Mouse (Mus musculus) neural tube, embryonic 11.5 days (tissue): ENCODE results near the gene Ccdc88c. TPM values are rescaled to one million over a fixed set of nuclear protein-coding genes. Genes with fewer than 3 reads are reported as not detected.

ENCODE experiments used
- ATAC-seq: fragments of 200-750 bp; cut with Nextera tagmentation; 2 replicates; pipeline ENCODE4 v1.8.0; 2017; ENCODE audit warnings: moderate number of reproducible peaks, mild to moderate bottlenecking, moderate TSS enrichment, moderate library complexity; ENCODE audit not compliant: insufficient read depth, low FRiP score, low TSS enrichment
- DNase-seq: peaks from one replicate; pipeline ENCODE4 v3.0.0-alpha.2; 2015; ENCODE audit warnings: low spot score
- H3K27ac ChIP-seq: fragments of 300-500 bp; sonication (generic); 2 replicates; pipeline ENCODE4 v1.5.1; 2014; ENCODE audit warnings: low read depth, mild to moderate bottlenecking, low read length
- H3K27me3 ChIP-seq: fragments of 300-500 bp; sonication (generic); 2 replicates; pipeline ENCODE4 v1.6.1; 2014; ENCODE audit warnings: mild to moderate bottlenecking, low read length, mixed read lengths; ENCODE audit not compliant: control insufficient read depth, insufficient read depth
- H3K36me3 ChIP-seq: fragments of 300-500 bp; sonication (generic); 2 replicates; pipeline ENCODE4 v1.6.1; 2014; ENCODE audit warnings: mild to moderate bottlenecking, low read length, moderate library complexity, mixed read lengths; ENCODE audit not compliant: control insufficient read depth, insufficient read depth
- H3K4me1 ChIP-seq: fragments of 300-500 bp; sonication (generic); 2 replicates; pipeline ENCODE4 v1.6.1; 2014; ENCODE audit warnings: low read length, mixed read lengths; ENCODE audit not compliant: control insufficient read depth, insufficient read depth
- H3K4me2 ChIP-seq: fragments of 300-500 bp; sonication (generic); 2 replicates; pipeline ENCODE4 v1.6.1; 2014; ENCODE audit warnings: low read depth, mild to moderate bottlenecking, moderate library complexity
- H3K4me3 ChIP-seq: fragments of 300-500 bp; sonication (generic); 2 replicates; pipeline ENCODE4 v1.5.1; 2014; ENCODE audit warnings: low read depth, low read length
- H3K9ac ChIP-seq: fragments of 300-500 bp; sonication (generic); 2 replicates; pipeline ENCODE4 v1.6.1; 2014; ENCODE audit warnings: mild to moderate bottlenecking, low read length
- H3K9me3 ChIP-seq: fragments of 300-500 bp; sonication (generic); 2 replicates; pipeline ENCODE4 v1.6.1; 2016; ENCODE audit warnings: low read length; ENCODE audit not compliant: control insufficient read depth
- WGBS: fragments of 180-500 bp; shearing (Covaris S2); extraction: QIAGEN DNeasy Blood & Tissue Kit; methylation state at CpG from one replicate; pipeline ENCODE4 v1.1.7; 2014; 5-methylcytosine and 5-hydroxymethylcytosine counted together
- polyA plus RNA-seq: library from polyadenylated mRNA; unstranded; fragments of >200 nt; fragmentation: Nextera tagmentation; extraction: Ambion mirVana; gene quantifications from 2 replicates; pipeline ENCODE4 v1.2.1, GENCODE M21; 2014

Ccdc88c gene
- polyA plus RNA-seq, 1 experiment from 2014 or later: 11.8 TPM

DNA sequence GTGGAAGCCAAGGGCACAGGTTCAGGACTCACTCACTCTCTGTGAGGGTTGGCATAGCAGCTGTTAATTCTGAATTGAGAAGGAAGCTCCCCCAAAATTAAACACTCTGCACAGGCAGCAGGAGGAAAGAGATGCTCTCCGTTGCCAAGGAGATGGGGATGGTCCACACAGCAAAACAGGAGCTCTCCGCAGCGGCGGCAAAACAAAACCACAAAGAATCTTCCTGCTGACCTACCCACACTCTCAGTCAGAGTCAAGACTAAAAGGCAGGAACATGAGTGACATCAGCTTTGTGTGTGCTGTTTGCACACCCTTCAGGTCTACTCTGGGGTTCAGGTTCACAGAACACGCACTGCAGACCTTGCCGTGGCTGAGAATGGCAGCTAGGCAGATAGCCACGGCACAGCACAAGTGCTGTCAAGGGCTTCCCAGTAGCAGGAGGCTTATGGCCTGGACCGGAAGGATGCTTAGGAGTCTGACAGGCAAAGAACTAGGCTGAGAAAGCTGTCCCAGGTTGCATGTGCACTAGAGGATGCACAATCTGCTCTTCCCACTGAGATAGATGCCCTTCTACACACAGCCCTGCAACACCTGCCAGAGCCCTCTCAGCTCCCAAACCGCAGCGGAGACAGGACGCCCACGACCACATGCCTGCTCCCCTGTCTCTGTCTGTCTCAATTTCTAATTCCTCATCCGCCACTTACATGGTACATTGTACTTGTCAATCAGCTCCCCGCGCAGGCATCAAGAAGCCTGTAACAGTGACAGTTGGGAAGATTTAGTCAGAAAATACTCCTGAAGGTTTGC, 40.3 kb downstream of the Ccdc88c start:
- peaks cover 16% of the 10 kb centered on the region for H3K4me1 ChIP-seq
- 85% methylated on average over 15 of the region's 15 CpGs for WGBS

DNA sequence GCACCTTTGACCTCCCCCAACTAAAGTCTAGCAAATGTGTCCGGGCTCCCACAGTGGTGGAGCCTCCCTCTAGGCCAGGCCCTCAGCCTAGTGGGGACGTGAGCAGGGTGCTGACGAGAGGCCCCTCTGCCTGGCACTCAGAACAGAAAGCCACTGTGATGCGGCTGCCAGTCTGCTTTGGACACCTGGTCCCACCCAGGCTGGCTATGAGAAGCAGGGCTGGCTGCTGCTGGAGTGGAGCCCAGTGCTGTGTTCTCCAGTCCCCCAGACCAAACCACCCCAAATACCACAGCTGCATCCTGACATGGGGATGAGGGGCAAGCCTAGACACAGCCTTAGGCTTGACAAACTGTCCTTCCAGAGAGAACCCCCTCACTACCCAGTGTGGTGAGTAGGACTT, 42.4 kb downstream of the Ccdc88c start:
- H3K4me2 ChIP-seq: no peak overlapping the region
- H3K27me3 ChIP-seq: no peaks in the 10 kb centered on the region
- H3K4me3 ChIP-seq: no peak overlapping the region
- ATAC-seq: no peak
- no peak overlapping the region for H3K27ac ChIP-seq
- H3K9ac ChIP-seq: no peak overlapping the region
- H3K4me1 ChIP-seq: peaks cover 16% of the 10 kb centered on the region
- no peaks in the 10 kb centered on the region for H3K36me3 ChIP-seq
- WGBS: 80% methylated on average over 4 of the region's 4 CpGs
- H3K9me3 ChIP-seq: no peaks in the 10 kb centered on the region
- DNase-seq: no peak

More for the DNA sequence above, 40.3 kb downstream of the Ccdc88c start:
- H3K27me3 ChIP-seq: no peaks in the 10 kb centered on the region
- H3K27ac ChIP-seq: no peak overlapping the region
- H3K4me2 ChIP-seq: no peak overlapping the region
- DNase-seq (no peak), ATAC-seq (no peak)
- H3K9ac ChIP-seq: no peak overlapping the region
- H3K9me3 ChIP-seq: no peaks in the 10 kb centered on the region
- no peak overlapping the region for H3K4me3 ChIP-seq
- no peaks in the 10 kb centered on the region for H3K36me3 ChIP-seq

DNA sequence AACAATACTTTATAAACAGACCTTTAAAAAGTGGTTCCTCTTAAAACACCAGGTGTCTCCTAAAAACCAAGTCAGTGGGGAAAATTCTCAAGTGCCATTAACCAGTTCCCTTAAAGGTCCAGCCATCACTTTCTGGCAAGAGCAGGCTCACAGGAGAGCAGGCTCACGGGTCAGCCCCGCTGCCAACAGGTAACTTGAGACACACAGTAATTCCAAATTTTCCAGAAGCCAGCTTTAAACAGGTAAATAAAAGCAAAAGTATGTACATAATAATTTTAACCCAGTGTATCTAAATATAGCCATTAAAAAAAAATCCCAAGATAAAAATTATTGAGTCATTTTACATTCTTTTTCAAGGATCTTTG, 43.1 kb downstream of the Ccdc88c start:
- 90% methylated on average over 2 of the region's 2 CpGs for WGBS
- no peak overlapping the region for H3K27ac ChIP-seq
- H3K9me3 ChIP-seq: no peaks in the 10 kb centered on the region
- H3K4me1 ChIP-seq: peaks cover 16% of the 10 kb centered on the region
- H3K9ac ChIP-seq: no peak overlapping the region
- ATAC-seq: no peak
- no peaks in the 10 kb centered on the region for H3K36me3 ChIP-seq
- no peak overlapping the region for H3K4me2 ChIP-seq
- no peak overlapping the region for H3K4me3 ChIP-seq
- DNase-seq: no peak
- no peaks in the 10 kb centered on the region for H3K27me3 ChIP-seq

DNA sequence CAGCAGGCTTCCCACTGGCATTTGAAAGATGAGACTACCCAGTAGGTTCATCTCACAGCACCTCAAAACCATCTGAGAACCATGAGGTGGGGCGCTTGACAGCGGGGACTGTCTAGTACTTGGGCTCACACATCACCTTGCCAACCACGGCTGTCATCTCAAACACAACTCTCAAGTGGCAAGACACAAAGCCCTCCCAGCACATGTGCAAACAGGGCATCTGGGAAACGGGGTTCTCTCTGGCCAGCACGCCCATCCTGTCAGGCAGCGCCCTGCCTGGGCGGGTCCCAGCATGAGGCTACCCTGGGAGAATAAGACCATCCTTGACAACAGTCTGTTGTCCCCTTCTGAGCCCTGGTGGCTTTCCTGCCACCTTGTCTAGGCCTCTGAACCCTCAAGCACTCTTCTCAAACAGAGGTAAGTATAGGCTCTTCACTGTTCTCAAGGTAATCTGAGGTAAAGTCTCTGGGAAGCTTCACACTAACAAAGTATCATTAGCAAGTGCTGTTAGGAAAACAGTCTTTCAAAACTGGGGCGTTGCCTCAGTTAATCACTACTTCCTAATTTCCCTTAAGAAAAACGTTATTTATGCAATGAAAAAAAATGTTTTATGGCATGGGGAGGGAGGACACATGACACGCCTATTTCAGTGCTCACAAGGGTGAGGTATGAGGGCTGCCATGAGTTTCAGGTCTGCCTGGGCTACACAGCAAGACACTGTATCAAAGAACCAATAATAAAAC, 43.6 kb downstream of the Ccdc88c start:
- Histone ChIP-seq H3K4me1 (peaks cover 11% of the 10 kb centered on the region), H3K36me3 (no peaks in the 10 kb centered on the region), H3K9me3 (no peaks in the 10 kb centered on the region), H3K9ac (no peak overlapping the region), H3K4me3 (no peak overlapping the region), H3K27me3 (no peaks in the 10 kb centered on the region), H3K4me2 (no peak overlapping the region), H3K27ac (no peak overlapping the region)
- DNase-seq (no peak), ATAC-seq (no peak)
- WGBS: 90% methylated on average over 10 of the region's 10 CpGs

DNA sequence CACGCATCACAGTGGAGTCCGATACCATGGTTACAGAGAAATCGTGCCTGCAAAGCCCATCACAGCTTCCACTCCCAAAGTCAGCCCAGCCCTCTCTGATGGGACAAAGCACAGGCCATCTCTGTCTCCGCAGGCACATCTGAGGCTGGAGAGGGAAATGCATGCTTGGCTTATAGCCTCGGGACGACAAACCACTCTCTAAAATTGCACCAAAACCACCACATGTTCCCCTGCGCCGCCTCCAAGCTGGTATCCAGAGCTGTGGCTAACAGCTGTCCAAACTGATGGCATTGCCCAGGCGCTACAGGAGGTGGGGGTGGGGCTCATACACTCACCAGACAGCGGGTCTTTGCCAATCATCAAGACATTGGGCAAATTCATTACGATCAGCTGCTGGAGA, 45.3 kb downstream of the Ccdc88c start:
- Histone ChIP-seq H3K4me1 (peaks cover 2% of the 10 kb centered on the region), H3K36me3 (no peaks in the 10 kb centered on the region), H3K27me3 (no peaks in the 10 kb centered on the region), H3K4me2 (no peak overlapping the region), H3K4me3 (no peak overlapping the region), H3K9ac (no peak overlapping the region), H3K27ac (no peak overlapping the region), H3K9me3 (no peaks in the 10 kb centered on the region)
- DNase-seq (no peak), ATAC-seq (no peak)
- 67% methylated on average over 11 of the region's 11 CpGs for WGBS

DNA sequence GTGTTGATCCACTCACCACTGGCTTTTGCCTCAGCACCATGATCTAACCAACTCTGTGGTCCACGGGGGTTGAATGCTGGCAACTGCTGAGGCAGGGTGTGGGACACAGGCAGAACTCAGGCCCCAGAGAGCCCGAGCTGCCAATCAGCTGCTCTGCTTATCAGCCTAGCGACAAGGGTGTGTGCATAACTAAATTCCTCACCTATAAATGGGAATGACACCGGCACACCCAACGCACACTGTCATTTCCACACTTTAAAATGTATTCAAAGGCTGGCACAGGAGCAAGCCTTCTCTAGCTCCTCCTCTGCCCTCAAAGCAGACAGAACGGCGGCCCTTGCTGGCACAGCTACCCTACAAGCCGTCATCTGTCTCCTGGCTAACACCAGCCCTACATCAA, 46.6 kb downstream of the Ccdc88c start:
- no peak for ATAC-seq
- DNase-seq: no peak
- Histone ChIP-seq H3K4me2 (no peak overlapping the region), H3K4me3 (no peak overlapping the region), H3K36me3 (no peaks in the 10 kb centered on the region), H3K9me3 (no peaks in the 10 kb centered on the region), H3K27me3 (no peaks in the 10 kb centered on the region), H3K27ac (no peak overlapping the region), H3K9ac (no peak overlapping the region), H3K4me1 (peaks cover 2% of the 10 kb centered on the region; the same call in 1 of the 2 replicates)
- WGBS: 89% methylated on average over 8 of the region's 8 CpGs

DNA sequence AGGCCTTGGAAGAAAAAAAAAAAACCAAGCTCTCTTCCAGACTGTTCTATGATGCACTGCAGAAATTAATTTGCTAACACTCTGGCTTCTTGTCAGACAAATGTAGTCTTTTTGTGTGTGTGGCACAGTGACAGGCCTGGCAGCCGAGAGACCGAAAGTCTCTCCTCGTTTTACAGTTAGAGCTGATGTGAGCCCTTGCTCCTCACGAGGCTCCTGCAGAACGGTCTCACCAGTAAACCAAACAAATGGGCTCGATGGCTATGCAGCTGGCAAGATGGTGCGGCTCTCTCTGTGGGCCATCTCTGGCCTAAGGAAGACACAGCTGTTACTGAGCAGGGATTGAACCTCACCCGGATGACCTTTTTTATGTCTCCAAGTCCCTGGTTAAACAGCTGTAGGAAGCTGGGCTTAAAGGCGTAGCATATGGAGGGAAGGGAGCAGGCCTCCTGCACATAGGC, 48.3 kb downstream of the Ccdc88c start:
- no peak for ATAC-seq
- no peaks in the 10 kb centered on the region for H3K36me3 ChIP-seq
- WGBS: 58% methylated on average over 9 of the region's 9 CpGs

DNA sequence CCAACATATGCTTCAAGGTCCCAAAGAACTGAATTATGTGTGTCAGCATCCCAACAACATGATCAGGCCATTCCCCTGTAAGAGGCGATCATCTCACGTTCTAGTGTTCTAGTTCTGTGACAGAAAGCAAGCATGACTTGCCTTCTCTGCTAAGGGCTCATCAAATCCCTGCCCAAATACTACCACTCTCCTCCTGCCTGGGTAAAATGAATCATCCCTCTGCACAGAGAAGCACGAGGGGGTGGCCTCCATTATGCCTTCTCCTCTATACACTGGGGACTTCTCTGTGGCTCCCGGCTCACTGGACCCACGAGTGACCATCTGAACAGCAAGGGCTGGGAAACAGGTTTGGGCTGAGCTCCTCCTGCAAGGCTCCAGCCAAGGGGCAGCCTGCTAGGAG, 49.2 kb downstream of the Ccdc88c start:
- DNase-seq (no peak), ATAC-seq (no peak)
- no peak overlapping the region for H3K9ac ChIP-seq
- no peaks in the 10 kb centered on the region for H3K9me3 ChIP-seq
- WGBS: 77% methylated on average over 5 of the region's 5 CpGs
- no peaks in the 10 kb centered on the region for H3K36me3 ChIP-seq
- H3K27me3 ChIP-seq: no peaks in the 10 kb centered on the region
- H3K27ac ChIP-seq: no peak overlapping the region
- no peak overlapping the region for H3K4me2 ChIP-seq
- no peak overlapping the region for H3K4me3 ChIP-seq
- peaks cover 2% of the 10 kb centered on the region; the same call in 1 of the 2 replicates for H3K4me1 ChIP-seq

More for the DNA sequence above, 48.3 kb downstream of the Ccdc88c start:
- Histone ChIP-seq H3K4me1 (peaks cover 2% of the 10 kb centered on the region; the same call in 1 of the 2 replicates), H3K9me3 (no peaks in the 10 kb centered on the region), H3K9ac (no peak overlapping the region), H3K4me3 (no peak overlapping the region), H3K27ac (no peak overlapping the region), H3K27me3 (no peaks in the 10 kb centered on the region), H3K4me2 (no peak overlapping the region)
- DNase-seq: no peak
